ENCODE assay signal across 30 mouse cellular contexts in the genomic region with DNA sequence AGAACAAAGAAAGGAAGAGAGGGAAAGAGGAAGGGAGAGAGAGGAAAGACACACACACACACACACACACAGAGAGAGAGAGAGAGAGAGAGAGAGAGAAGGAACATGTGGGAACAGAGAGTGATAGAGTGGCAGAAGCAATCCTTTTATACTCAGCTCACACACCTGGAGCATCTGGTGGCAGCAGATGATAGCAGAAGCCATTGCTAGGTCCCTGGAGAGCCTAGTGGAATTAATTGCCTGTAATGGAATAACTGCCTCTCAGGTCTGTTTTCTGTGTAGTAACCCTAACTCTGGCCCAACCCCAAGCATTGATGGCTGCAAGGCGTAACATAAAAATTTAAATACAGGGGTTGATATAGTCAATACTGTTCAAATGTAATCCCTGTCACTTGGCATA. TPM values are rescaled to one million over a fixed set of nuclear protein-coding genes. Genes with fewer than 3 reads are reported as not detected.
A peak's percentile ranks its signal among the peaks of the same experiment; 100 is the strongest.
DNase-seq lines count a peak whose midpoint lies in the region; ATAC-seq and TF ChIP-seq lines count a peak whose summit lies in the region.
"Had no signal": no experiment of that assay in that cellular context is flagged by ENCODE, and none has a peak within 500 bp of the region (broad histone marks: within the 10 kb centered on the region; RNA-seq: fewer than 3 reads in every experiment).

No protein-coding gene starts in this region.

- no peaks in the 10 kb centered on the region for H3K79me2 ChIP-seq in liver, adult 2 months (ENCODE audit: control insufficient read depth, insufficient read depth, low read length)
- peaks cover 70% of the 10 kb centered on the region for H3K79me2 ChIP-seq in macrophage (ENCODE audit: inconsistent target)

- no peak overlapping the region for H3K9ac ChIP-seq in hindbrain, embryonic 13.5 days
- no peak overlapping the region for H3K9ac ChIP-seq in hindbrain, embryonic 14.5 days
- H3K9ac ChIP-seq in liver, adult 2 months (ENCODE audit: low read depth, low read length), result no peak overlapping the region
- no peak overlapping the region for H3K9ac ChIP-seq in midbrain, embryonic 15.5 days
- H3K9ac ChIP-seq: limb, embryonic 15.5 days; neural tube, embryonic 12.5 days had no signal

- H3K27ac ChIP-seq in hindbrain, embryonic 13.5 days, result no peak overlapping the region
- no peak overlapping the region for H3K27ac ChIP-seq in hindbrain, embryonic 14.5 days
- no peak overlapping the region for H3K27ac ChIP-seq in liver, adult 2 months (replicated peaks; ENCODE audit: insufficient read depth, low read depth, low read length)
- H3K27ac ChIP-seq in midbrain, embryonic 15.5 days, result no peak overlapping the region
- H3K27ac ChIP-seq in midbrain, embryonic 10.5 days (replicated peaks), result no peak overlapping the region
- no peak overlapping the region; the same call in 1 of the 2 replicates for H3K27ac ChIP-seq in macrophage
- H3K27ac ChIP-seq: limb, embryonic 10.5 days; limb, embryonic 15.5 days; neural tube, embryonic 12.5 days had no signal

- no peak overlapping the region for H3K4me2 ChIP-seq in hindbrain, embryonic 13.5 days
- H3K4me2 ChIP-seq in hindbrain, embryonic 14.5 days (replicated peaks), result no peak overlapping the region
- H3K4me2 ChIP-seq in midbrain, embryonic 15.5 days, result no peak overlapping the region
- H3K4me2 ChIP-seq: heart, embryonic 11.5 days; limb, embryonic 15.5 days; neural tube, embryonic 12.5 days had no signal

- no peak overlapping the region for H3K4me3 ChIP-seq in hindbrain, embryonic 13.5 days
- no peak overlapping the region for H3K4me3 ChIP-seq in hindbrain, embryonic 14.5 days (replicated peaks; ENCODE audit: low read length)
- H3K4me3 ChIP-seq in liver, adult 2 months (ENCODE audit: insufficient read depth, low read depth, low read length), result 0 out of 2 replicates have a peak overlapping the region, but pooled peaks have one; percentile 3
- H3K4me3 ChIP-seq in midbrain, embryonic 15.5 days, result no peak overlapping the region
- no peak overlapping the region for H3K4me3 ChIP-seq in midbrain, embryonic 10.5 days
- H3K4me3 ChIP-seq in macrophage (ENCODE audit: inconsistent target), result peak overlapping the region; percentile 47
- H3K4me3 ChIP-seq: limb, embryonic 10.5 days; limb, embryonic 15.5 days; neural tube, embryonic 12.5 days had no signal

- no peak for DNase-seq in hindbrain, embryonic 14.5 days (ENCODE audit: low spot score)
- DNase-seq in liver, adult 2 months (ENCODE audit: extremely low read depth, low read depth, low spot score), result no peak
- DNase-seq in liver, result no peak
- DNase-seq in midbrain, embryonic 10.5 days (ENCODE audit: low spot score), result no peak
- no peak for DNase-seq in thymus, postnatal 36 days
- DNase-seq: adrenal gland, postnatal 14 days; cerebellum, adult 18-20 months; cerebellum, postnatal 25 days; gastrocnemius, postnatal 14 days; kidney, adult 8-10 months; kidney, postnatal 10 days; layer of hippocampus, postnatal 36 days; lung, postnatal 36 days; retina, postnatal 1 day; right cerebral cortex, postnatal 14 days had no signal

- no peak for TF ChIP-seq CTCF in liver, adult 2 months (IDR thresholded peaks at IDR 0.05; ENCODE audit: low read depth, low read length)

- 0 out of 2 replicates have a peak, but pooled peaks cover 6% of the 10 kb centered on the region for H3K4me1 ChIP-seq in hindbrain, embryonic 13.5 days (replicated peaks)
- H3K4me1 ChIP-seq in hindbrain, embryonic 14.5 days (replicated peaks; ENCODE audit: control insufficient read depth, insufficient read depth, low read length), result no peaks in the 10 kb centered on the region
- no peaks in the 10 kb centered on the region; the same call in 1 of the 2 replicates for H3K4me1 ChIP-seq in liver, adult 2 months (ENCODE audit: control insufficient read depth, insufficient read depth, low read length)
- no peaks in the 10 kb centered on the region; the same call in 1 of the 2 replicates for H3K4me1 ChIP-seq in midbrain, embryonic 15.5 days
- peaks cover 9% of the 10 kb centered on the region; the same call in 1 of the 2 replicates for H3K4me1 ChIP-seq in midbrain, embryonic 10.5 days
- H3K4me1 ChIP-seq: limb, embryonic 15.5 days; neural tube, embryonic 12.5 days had no signal

- TF ChIP-seq POLR2A in liver, adult 2 months (IDR thresholded peaks at IDR 0.05; ENCODE audit: extremely low read depth, insufficient read depth, low read length), result no peak

- WGBS in hindbrain, embryonic 13.5 days, result 74% methylated on average over 1 of the region's 1 CpGs
- WGBS in hindbrain, embryonic 14.5 days, result 81% methylated on average over 1 of the region's 1 CpGs
- WGBS in liver, adult 2 months, result 94% methylated on average over 1 of the region's 1 CpGs
- WGBS in midbrain, embryonic 15.5 days, result 87% methylated on average over 1 of the region's 1 CpGs
- WGBS in midbrain, embryonic 10.5 days, result 81% methylated on average over 1 of the region's 1 CpGs
- 100% methylated on average over 1 of the region's 1 CpGs for WGBS in macrophage (ENCODE audit: missing documents)

- peak; percentile 74 for ATAC-seq in hindbrain, embryonic 13.5 days (ENCODE audit: low FRiP score)
- ATAC-seq in hindbrain, embryonic 14.5 days (ENCODE audit: low FRiP score), result no peak
- ATAC-seq in midbrain, embryonic 15.5 days (replicated peaks), result peak; percentile 63; the same call in 1 of the 2 replicates
- ATAC-seq: CD4-positive, CD25-positive, alpha-beta regulatory T cell, adult 4 months; forebrain, embryonic 14.5 days; inflammation-experienced regulatory T-cells, adult 6 months had no signal

- H3K27me3 ChIP-seq in hindbrain, embryonic 13.5 days, result no peaks in the 10 kb centered on the region
- H3K27me3 ChIP-seq in hindbrain, embryonic 14.5 days (ENCODE audit: control insufficient read depth, insufficient read depth, low read length), result no peaks in the 10 kb centered on the region
- no peaks in the 10 kb centered on the region for H3K27me3 ChIP-seq in liver, adult 2 months (ENCODE audit: control insufficient read depth, insufficient read depth, low read length)
- H3K27me3 ChIP-seq in midbrain, embryonic 15.5 days (replicated peaks), result no peaks in the 10 kb centered on the region
- H3K27me3 ChIP-seq in midbrain, embryonic 10.5 days (ENCODE audit: low read depth, poor library complexity, severe bottlenecking), result no peaks in the 10 kb centered on the region
- H3K27me3 ChIP-seq: limb, embryonic 15.5 days; neural tube, embryonic 12.5 days had no signal

- H3K9me3 ChIP-seq in hindbrain, embryonic 13.5 days, result no peaks in the 10 kb centered on the region
- no peaks in the 10 kb centered on the region for H3K9me3 ChIP-seq in hindbrain, embryonic 14.5 days (ENCODE audit: control insufficient read depth, low read length)
- H3K9me3 ChIP-seq in midbrain, embryonic 15.5 days, result no peaks in the 10 kb centered on the region
- H3K9me3 ChIP-seq in midbrain, embryonic 10.5 days (replicated peaks), result no peaks in the 10 kb centered on the region
- H3K9me3 ChIP-seq: limb, embryonic 10.5 days; limb, embryonic 15.5 days; neural tube, embryonic 12.5 days had no signal

- H3K36me3 ChIP-seq in hindbrain, embryonic 13.5 days, result no peaks in the 10 kb centered on the region
- no peaks in the 10 kb centered on the region for H3K36me3 ChIP-seq in hindbrain, embryonic 14.5 days (replicated peaks; ENCODE audit: control insufficient read depth, insufficient read depth)
- H3K36me3 ChIP-seq in liver, adult 2 months (ENCODE audit: control insufficient read depth, insufficient read depth, low read length), result no peaks in the 10 kb centered on the region; the same call in 1 of the 2 replicates
- H3K36me3 ChIP-seq in midbrain, embryonic 15.5 days (replicated peaks), result no peaks in the 10 kb centered on the region
- no peaks in the 10 kb centered on the region for H3K36me3 ChIP-seq in midbrain, embryonic 10.5 days
- H3K36me3 ChIP-seq in macrophage (ENCODE audit: inconsistent target), result peaks cover 37% of the 10 kb centered on the region
- H3K36me3 ChIP-seq: limb, embryonic 10.5 days; neural tube, embryonic 12.5 days had no signal

RNA-seq across cellular contexts. Expression of a gene that starts 12.3 kb away (rescaled TPM):
- polyA plus RNA-seq in hindbrain, embryonic 13.5 days (2015; fragmentation: Nextera tagmentation; extraction: Ambion mirVana), result 0.78 and 0.88 TPM in 2 replicates
- 0.80 and 1.1 TPM in 2 replicates for polyA plus RNA-seq in hindbrain, embryonic 14.5 days (2014; fragmentation: Nextera tagmentation; extraction: Ambion mirVana)
- 21.3 and 39.2 TPM in 2 replicates for total RNA-seq in liver, adult 2 months (2014; rRNA removed)
- polyA plus RNA-seq in liver, adult 2 months (2012; rRNA removed), result 3.4 and 5.8 TPM in 2 replicates
- 1.9 and 3.5 TPM in 2 replicates for polyA plus RNA-seq in midbrain, embryonic 15.5 days (2015; fragmentation: Nextera tagmentation; extraction: Ambion mirVana)
- polyA plus RNA-seq in midbrain, embryonic 10.5 days (2016; fragmentation: Nextera tagmentation; extraction: Ambion mirVana), result 0.21 and 0.30 TPM in 2 replicates
- 1,000 to 10,000 TPM in 5 of 26 experiments, 100 to 1,000 TPM in 14, 10 to 100 TPM in 7; 56.4 to 1,330 (median 558) TPM for total RNA-seq in macrophage (2018; cell fraction: chromatin; rRNA removed)
- 1,000 to 10,000 TPM in 13 of 26 experiments, 100 to 1,000 TPM in 13; 197 to 2,399 (median 937) TPM for total RNA-seq in macrophage (2018; cell fraction: cytosol; rRNA removed)
- total RNA-seq in macrophage (2018; cell fraction: nucleus; rRNA removed), result 1,000 to 10,000 TPM in 13 of 26 experiments, 100 to 1,000 TPM in 12, 10 to 100 TPM in 1; 99.6 to 2,418 (median 1,000) TPM
- polyA plus RNA-seq in macrophage (2018), result 215 to 762 TPM (median 269 TPM) in 3 replicates

RNA-seq across cellular contexts. Expression of a gene that starts 20.6 kb away (rescaled TPM):
- polyA plus RNA-seq in hindbrain, embryonic 13.5 days (2015; fragmentation: Nextera tagmentation; extraction: Ambion mirVana), result 2.7 and 3.8 TPM in 2 replicates
- 5.8 and 8.1 TPM in 2 replicates for polyA plus RNA-seq in hindbrain, embryonic 14.5 days (2014; fragmentation: Nextera tagmentation; extraction: Ambion mirVana)
- total RNA-seq in liver, adult 2 months (2014; rRNA removed), result 3.6 and 8.0 TPM in 2 replicates
- polyA plus RNA-seq in liver, adult 2 months (2012; rRNA removed), result 0.29 and 0.35 TPM in 2 replicates
- 6.8 and 7.2 TPM in 2 replicates for polyA plus RNA-seq in midbrain, embryonic 15.5 days (2015; fragmentation: Nextera tagmentation; extraction: Ambion mirVana)
- 3.8 and 5.3 TPM in 2 replicates for polyA plus RNA-seq in midbrain, embryonic 10.5 days (2016; fragmentation: Nextera tagmentation; extraction: Ambion mirVana)
- 1,000 to 10,000 TPM in 6 of 26 experiments, 100 to 1,000 TPM in 12, 10 to 100 TPM in 8; 30.4 to 2,097 (median 579) TPM for total RNA-seq in macrophage (2018; cell fraction: chromatin; rRNA removed)
- total RNA-seq in macrophage (2018; cell fraction: cytosol; rRNA removed), result 1,000 to 10,000 TPM in 14 of 26 experiments, 100 to 1,000 TPM in 12; 225 to 3,895 (median 1,756) TPM
- 1,000 to 10,000 TPM in 16 of 26 experiments, 100 to 1,000 TPM in 9, 10 to 100 TPM in 1; 77.5 to 3,890 (median 2,245) TPM for total RNA-seq in macrophage (2018; cell fraction: nucleus; rRNA removed)
- 92.3 to 757 TPM (median 307 TPM) in 3 replicates for polyA plus RNA-seq in macrophage (2018)

RNA-seq across cellular contexts. Expression of a gene that starts 30.7 kb away (rescaled TPM):
- 0.60 and 1.00 TPM in 2 replicates for polyA plus RNA-seq in hindbrain, embryonic 13.5 days (2015; fragmentation: Nextera tagmentation; extraction: Ambion mirVana)
- 1.4 and 1.7 TPM in 2 replicates for polyA plus RNA-seq in hindbrain, embryonic 14.5 days (2014; fragmentation: Nextera tagmentation; extraction: Ambion mirVana)
- total RNA-seq in liver, adult 2 months (2014; rRNA removed), result 0.34 and 0.92 TPM in 2 replicates
- 0.07 and 0.18 TPM in 2 replicates for polyA plus RNA-seq in liver, adult 2 months (2012; rRNA removed)
- polyA plus RNA-seq in midbrain, embryonic 15.5 days (2015; fragmentation: Nextera tagmentation; extraction: Ambion mirVana), result 0.97 and 1.0 TPM in 2 replicates
- 0.29 TPM in 1 of 2 replicates, not detected in the other for polyA plus RNA-seq in midbrain, embryonic 10.5 days (2016; fragmentation: Nextera tagmentation; extraction: Ambion mirVana)
- total RNA-seq in macrophage (2018; cell fraction: chromatin; rRNA removed), result 10 to 100 TPM in 14 of 26 experiments, 1 to 10 TPM in 3, under 1 TPM in 6, not detected in 3; 0.38 to 79.7 (median 17.9) TPM
- total RNA-seq in macrophage (2018; cell fraction: cytosol; rRNA removed), result 100 to 1,000 TPM in 13 of 26 experiments, 10 to 100 TPM in 4, 1 to 10 TPM in 9; 4.7 to 597 (median 84.5) TPM
- 100 to 1,000 TPM in 13 of 26 experiments, 10 to 100 TPM in 2, 1 to 10 TPM in 11; 1.0 to 406 (median 63.2) TPM for total RNA-seq in macrophage (2018; cell fraction: nucleus; rRNA removed)
- 5.2 to 71.8 TPM (median 6.7 TPM) in 3 replicates for polyA plus RNA-seq in macrophage (2018)
- polyA plus RNA-seq: embryonic facial prominence, embryonic 11.5 days; limb, embryonic 10.5 days; stomach, embryonic 14.5 days; testis, adult 2 months had no signal

RNA-seq across cellular contexts. Expression of a gene that starts 36.7 kb away (rescaled TPM):
- polyA plus RNA-seq in hindbrain, embryonic 13.5 days (2015; fragmentation: Nextera tagmentation; extraction: Ambion mirVana), result 0.14 and 0.27 TPM in 2 replicates
- 0.21 and 0.52 TPM in 2 replicates for polyA plus RNA-seq in hindbrain, embryonic 14.5 days (2014; fragmentation: Nextera tagmentation; extraction: Ambion mirVana)
- total RNA-seq in liver, adult 2 months (2014; rRNA removed), result 5.5 and 9.7 TPM in 2 replicates
- polyA plus RNA-seq in liver, adult 2 months (2012; rRNA removed), result 1.3 and 1.8 TPM in 2 replicates
- 0.26 and 0.37 TPM in 2 replicates for polyA plus RNA-seq in midbrain, embryonic 15.5 days (2015; fragmentation: Nextera tagmentation; extraction: Ambion mirVana)
- polyA plus RNA-seq in midbrain, embryonic 10.5 days (2016; fragmentation: Nextera tagmentation; extraction: Ambion mirVana), result 0.12 TPM in 1 of 2 replicates, not detected in the other
- total RNA-seq in macrophage (2018; cell fraction: chromatin; rRNA removed), result 10 to 100 TPM in 18 of 26 experiments, 1 to 10 TPM in 8; 1.6 to 98.6 (median 29.8) TPM
- 100 to 1,000 TPM in 14 of 26 experiments, 10 to 100 TPM in 12; 26.4 to 491 (median 133) TPM for total RNA-seq in macrophage (2018; cell fraction: cytosol; rRNA removed)
- total RNA-seq in macrophage (2018; cell fraction: nucleus; rRNA removed), result 100 to 1,000 TPM in 13 of 26 experiments, 10 to 100 TPM in 12, 1 to 10 TPM in 1; 8.7 to 374 (median 106) TPM
- 29.7 to 123 TPM (median 34.2 TPM) in 3 replicates for polyA plus RNA-seq in macrophage (2018)
- total RNA-seq: granulocyte monocyte progenitor cell, adult 5-6 weeks had no signal
- polyA plus RNA-seq: embryonic facial prominence, embryonic 11.5 days; forebrain, embryonic 14.5 days; lung, embryonic 16.5 days; stomach, embryonic 14.5 days had no signal

RNA-seq across cellular contexts. Expression of a gene that starts 43.8 kb away (rescaled TPM):
- 23.4 and 24.4 TPM in 2 replicates for polyA plus RNA-seq in hindbrain, embryonic 13.5 days (2015; fragmentation: Nextera tagmentation; extraction: Ambion mirVana)
- polyA plus RNA-seq in hindbrain, embryonic 14.5 days (2014; fragmentation: Nextera tagmentation; extraction: Ambion mirVana), result 28.6 and 30.3 TPM in 2 replicates
- total RNA-seq in liver, adult 2 months (2014; rRNA removed), result 159 and 192 TPM in 2 replicates
- 137 and 146 TPM in 2 replicates for polyA plus RNA-seq in liver, adult 2 months (2012; rRNA removed)
- polyA plus RNA-seq in midbrain, embryonic 15.5 days (2015; fragmentation: Nextera tagmentation; extraction: Ambion mirVana), result 22.8 and 24.0 TPM in 2 replicates
- polyA plus RNA-seq in midbrain, embryonic 10.5 days (2016; fragmentation: Nextera tagmentation; extraction: Ambion mirVana), result 18.2 and 22.2 TPM in 2 replicates
- total RNA-seq in macrophage (2018; cell fraction: chromatin; rRNA removed), result 100 to 1,000 TPM in 15 of 26 experiments, 10 to 100 TPM in 11; 33.8 to 485 (median 111) TPM
- total RNA-seq in macrophage (2018; cell fraction: cytosol; rRNA removed), result 1,000 to 10,000 TPM in 4 of 26 experiments, 100 to 1,000 TPM in 22; 457 to 1,368 (median 726) TPM
- total RNA-seq in macrophage (2018; cell fraction: nucleus; rRNA removed), result 1,000 to 10,000 TPM in 3 of 26 experiments, 100 to 1,000 TPM in 23; 198 to 1,229 (median 648) TPM
- polyA plus RNA-seq in macrophage (2018), result 951 to 1,428 TPM (median 1,047 TPM) in 3 replicates

Comparison
In these comparisons a context has a peak if more than half of its experiments do, and no peak if none do; other contexts are left out.
1. H3K4me3 ChIP-seq: peak in liver, adult 2 months (single experiment) and macrophage (single experiment); none in hindbrain, embryonic 13.5 days (single experiment), hindbrain, embryonic 14.5 days (single experiment), midbrain, embryonic 15.5 days (single experiment) and midbrain, embryonic 10.5 days (single experiment).
2. RNA of a gene that starts 12.3 kb away (polyA plus RNA-seq): 215 to 762 TPM in macrophage; 3.4 to 5.8 TPM in liver, adult 2 months, 1.9 to 3.5 TPM in midbrain, embryonic 15.5 days, 0.80 to 1.1 TPM in hindbrain, embryonic 14.5 days, 0.78 to 0.88 TPM in hindbrain, embryonic 13.5 days and 0.21 to 0.30 TPM in midbrain, embryonic 10.5 days; every median in the first group is over 10 times any median in the second.
3. RNA of a gene that starts 20.6 kb away (polyA plus RNA-seq): 92.3 to 757 TPM in macrophage; 6.8 to 7.2 TPM in midbrain, embryonic 15.5 days, 5.8 to 8.1 TPM in hindbrain, embryonic 14.5 days, 3.8 to 5.3 TPM in midbrain, embryonic 10.5 days, 2.7 to 3.8 TPM in hindbrain, embryonic 13.5 days and 0.29 to 0.35 TPM in liver, adult 2 months; every median in the first group is over 10 times any median in the second.